Mouse (Mus musculus) C2C12 (cell line): ENCODE data around the gene Cmc4. TPM values are rescaled to one million over a fixed set of nuclear protein-coding genes. Genes with fewer than 3 reads are reported as not detected.

Experiments
- H3K27me3 ChIP-seq: one replicate; pipeline ENCODE4 v1.6.1; 2011; ENCODE audit not compliant: control insufficient read depth, insufficient read depth, insufficient read length
- H3K36me3 ChIP-seq: one replicate; pipeline ENCODE4 v1.6.1; 2011; ENCODE audit not compliant: control insufficient read depth, insufficient read depth
- H3K4me3 ChIP-seq: one replicate; pipeline ENCODE4 v1.5.1; 2011; ENCODE audit warnings: mild to moderate bottlenecking, control low read depth; ENCODE audit not compliant: poor library complexity, insufficient read depth, severe bottlenecking
- H3K79me2 ChIP-seq: one replicate; pipeline ENCODE4 v1.6.1; 2011; ENCODE audit not compliant: control insufficient read depth, insufficient read depth
- H3K79me3 ChIP-seq: one replicate; pipeline ENCODE4 v1.6.1; 2011; ENCODE audit warnings: low read depth, control low read depth
- H3ac ChIP-seq: one replicate; pipeline ENCODE3; 2011; ENCODE audit warnings: low read depth; ENCODE audit not compliant: control insufficient read depth, insufficient read length
- CEBPB ChIP-seq: IDR thresholded peaks from one replicate; pipeline ENCODE4 v1.6.1; 2011; ENCODE audit warnings: low read depth, mild to moderate bottlenecking, control low read depth, moderate library complexity
- CTCF ChIP-seq: IDR thresholded peaks from one replicate; pipeline ENCODE4 v1.5.1; 2011; ENCODE audit not compliant: control insufficient read depth, insufficient read depth, insufficient read length
- FOSL1 ChIP-seq: IDR thresholded peaks from one replicate; pipeline ENCODE4 v1.8.0; 2011; ENCODE audit warnings: mild to moderate bottlenecking, low read length; ENCODE audit not compliant: poor library complexity, insufficient read depth, severe bottlenecking
- MAX ChIP-seq: IDR thresholded peaks from one replicate; pipeline ENCODE4 v1.6.1; 2011; ENCODE audit warnings: mild to moderate bottlenecking, control low read depth
- MYOD1 ChIP-seq: IDR thresholded peaks from one replicate; pipeline ENCODE4 v1.6.1; 2011; ENCODE audit warnings: low read depth; ENCODE audit not compliant: control insufficient read depth, insufficient read length
- MYOG ChIP-seq: IDR thresholded peaks from one replicate; pipeline ENCODE4 v1.6.1; 2011; ENCODE audit not compliant: control insufficient read depth, insufficient read length; ENCODE audit errors: extremely low read depth
- USF1 ChIP-seq: IDR thresholded peaks from one replicate; pipeline ENCODE4 v1.6.1; 2011; ENCODE audit warnings: low read depth, mild to moderate bottlenecking, control low read depth, moderate library complexity
- polyA plus RNA-seq: library from polyadenylated mRNA; unstranded; fragments of >200 nt; fragmentation: generic; extraction: Trizol; gene quantifications from one replicate; pipeline ENCODE4 v1.2.1, GENCODE M21; 2012; ENCODE audit warnings: missing spikeins

The Cmc4 gene
- polyA plus RNA-seq, 1 experiment, result 1.6 TPM

DNA sequence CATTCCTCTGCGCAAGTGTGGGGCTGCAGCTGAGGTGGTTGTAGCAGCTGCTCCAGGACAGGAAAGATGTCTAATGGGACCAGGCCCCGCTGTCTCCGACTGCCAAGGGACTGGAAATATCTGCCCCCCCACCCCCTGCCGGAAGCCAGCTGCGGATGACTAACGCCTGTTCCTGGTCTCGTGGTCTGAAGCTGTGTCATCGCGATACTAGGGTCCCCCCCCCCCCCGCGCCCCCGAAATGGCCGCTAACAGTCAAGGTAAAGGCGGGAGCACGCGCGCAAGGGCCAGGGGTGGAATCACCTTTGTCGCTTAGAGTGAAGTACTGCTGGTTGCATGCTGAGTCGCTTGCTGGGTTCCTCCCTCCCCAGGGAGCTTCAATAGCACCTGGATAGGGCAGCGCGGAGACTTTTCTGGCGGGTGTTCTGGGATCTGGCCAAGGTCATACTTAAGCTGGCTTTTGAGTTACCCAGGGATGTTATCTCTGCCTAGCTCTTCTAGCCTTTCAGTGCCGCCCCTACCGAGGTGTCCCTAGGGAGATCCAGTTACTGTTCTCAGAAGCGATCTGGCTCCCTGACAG, 34.1 kb downstream of the Cmc4 start, which contains the start of the genes Fundc2 and F8:
Gene Fundc2, plus strand, starts transcription at position 205 of the 577 bp plus-strand sequence.
Gene F8, minus strand, starts transcription at position 421 of the 577 bp plus-strand sequence.
- Histone ChIP-seq H3ac (peak within 1 kb of the TSS; percentile 91), H3K79me3 (peaks cover 16% of the 10 kb centered on the region)
- TF ChIP-seq CEBPB (no peak), MYOD1 (peak; percentile 37)

GRCm38 (mm10) chrX:75381699-75382098, 34.7 kb downstream of the Cmc4 start:
- Histone ChIP-seq H3K36me3 (no peaks in the 10 kb centered on the region), H3K79me3 (peaks cover 15% of the 10 kb centered on the region), H3K79me2 (peaks cover 32% of the 10 kb centered on the region), H3K4me3 (peak overlapping the region; percentile 37), H3ac (no peak overlapping the region), H3K27me3 (no peaks in the 10 kb centered on the region)
- TF ChIP-seq CEBPB (no peak), USF1 (no peak), CTCF (no peak), MYOG (no peak), MAX (no peak), FOSL1 (no peak), MYOD1 (no peak)

More for the DNA sequence above, 34.1 kb downstream of the Cmc4 start, which contains the start of the genes Fundc2 and F8:
- H3K36me3 ChIP-seq, result no peaks in the 10 kb centered on the region
- H3K4me3 ChIP-seq, result peak within 1 kb of the TSS; percentile 37
- H3K79me2 ChIP-seq, result peaks cover 32% of the 10 kb centered on the region
- H3K27me3 ChIP-seq, result no peaks in the 10 kb centered on the region

GRCm38 (mm10) chrX:75381176-75381575, 35.2 kb downstream of the Cmc4 start:
- Histone ChIP-seq H3K27me3 (no peaks in the 10 kb centered on the region), H3K36me3 (no peaks in the 10 kb centered on the region), H3K79me2 (peaks cover 32% of the 10 kb centered on the region), H3ac (no peak overlapping the region), H3K79me3 (peaks cover 15% of the 10 kb centered on the region), H3K4me3 (no peak overlapping the region)
- TF ChIP-seq CEBPB (no peak), CTCF (no peak), MYOD1 (no peak), MAX (no peak), FOSL1 (no peak), MYOG (no peak), USF1 (no peak)

DNA sequence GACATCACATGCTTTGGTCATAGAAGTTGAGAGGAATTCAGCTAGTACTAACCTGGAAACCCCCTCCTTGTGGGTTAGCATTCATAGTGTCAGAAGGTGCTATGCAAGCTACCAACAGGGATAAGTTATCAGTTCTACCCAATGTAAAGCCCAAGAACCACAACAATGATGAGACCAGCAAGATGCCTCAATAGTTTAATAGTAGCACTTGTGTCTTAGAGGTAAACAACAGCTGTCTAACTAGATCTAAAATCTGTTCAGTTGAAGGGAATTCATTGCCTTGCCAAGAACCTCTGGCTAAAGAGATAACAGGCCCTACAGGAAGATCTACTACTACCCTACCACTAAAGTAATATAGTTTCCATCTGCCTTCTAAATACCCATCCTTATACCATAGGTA, 39.6 kb downstream of the Cmc4 start:
- Histone ChIP-seq H3K79me2 (no peaks in the 10 kb centered on the region), H3K27me3 (no peaks in the 10 kb centered on the region), H3K79me3 (no peaks in the 10 kb centered on the region), H3ac (no peak overlapping the region), H3K36me3 (no peaks in the 10 kb centered on the region), H3K4me3 (no peak overlapping the region)
- TF ChIP-seq USF1, result no peak
- no peak for TF ChIP-seq CEBPB
- TF ChIP-seq MYOD1, result no peak
- TF ChIP-seq MYOG, result no peak
- no peak for TF ChIP-seq CTCF
- TF ChIP-seq MAX, result no peak
- no peak for TF ChIP-seq FOSL1

- TF ChIP-seq MAX, result no peak
- no peak for TF ChIP-seq CTCF
- TF ChIP-seq MYOD1, result no peak
- no peak for TF ChIP-seq FOSL1
- no peak for TF ChIP-seq CEBPB
- no peak for TF ChIP-seq USF1
- TF ChIP-seq MYOG, result no peak
- Histone ChIP-seq H3K79me2 (no peaks in the 10 kb centered on the region), H3K4me3 (no peak overlapping the region), H3K79me3 (no peaks in the 10 kb centered on the region), H3K27me3 (no peaks in the 10 kb centered on the region), H3ac (no peak overlapping the region), H3K36me3 (no peaks in the 10 kb centered on the region)
These were observed 43.5 kb downstream of the Cmc4 start for GRCm38 (mm10) chrX:75372666-75373425.
